Mouse (Mus musculus): ENCODE measurements around the gene Ddx41. TPM values are rescaled to one million over a fixed set of nuclear protein-coding genes. Genes with fewer than 3 reads are reported as not detected.

Ddx41 gene
- total RNA-seq, 1 experiment from 2014 or later: 67.7 TPM

DNA sequence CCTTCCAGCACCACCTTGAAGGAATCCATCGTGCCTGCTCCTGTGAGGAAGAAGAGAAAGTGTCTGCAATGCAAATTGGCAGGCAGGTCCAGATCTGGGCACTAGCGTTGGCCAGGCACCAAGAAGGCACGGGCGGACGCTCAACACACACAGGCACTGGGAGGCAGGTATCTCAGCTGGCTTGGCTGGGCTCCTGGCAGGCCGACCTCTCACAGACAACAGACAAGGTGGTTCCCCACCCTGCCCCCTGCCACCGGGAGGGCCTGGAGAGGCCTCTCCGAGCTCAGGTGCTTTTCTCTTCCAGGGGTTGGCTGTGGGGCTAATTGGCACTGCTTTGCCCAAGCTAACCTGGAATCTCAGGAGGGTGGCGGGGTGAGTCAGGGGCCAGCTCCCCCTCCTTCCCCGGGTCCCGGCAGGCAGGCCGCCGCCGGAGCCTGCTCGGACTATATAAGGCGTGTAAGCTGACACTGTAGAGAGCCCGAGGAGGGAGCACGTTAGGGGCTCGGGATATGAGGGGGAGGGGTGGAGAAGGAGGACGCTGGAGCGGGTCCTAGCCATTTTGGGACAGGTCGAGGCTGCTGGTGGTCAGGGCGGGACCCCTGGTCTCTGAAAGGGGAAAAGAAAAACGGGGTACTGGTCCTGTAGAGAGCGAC is 24.0 kb downstream of the Ddx41 start:
- no peak for ATAC-seq (replicated peaks; ENCODE audit: insufficient number of reproducible peaks, low FRiP score, low TSS enrichment, poor library complexity, severe bottlenecking)

DNA sequence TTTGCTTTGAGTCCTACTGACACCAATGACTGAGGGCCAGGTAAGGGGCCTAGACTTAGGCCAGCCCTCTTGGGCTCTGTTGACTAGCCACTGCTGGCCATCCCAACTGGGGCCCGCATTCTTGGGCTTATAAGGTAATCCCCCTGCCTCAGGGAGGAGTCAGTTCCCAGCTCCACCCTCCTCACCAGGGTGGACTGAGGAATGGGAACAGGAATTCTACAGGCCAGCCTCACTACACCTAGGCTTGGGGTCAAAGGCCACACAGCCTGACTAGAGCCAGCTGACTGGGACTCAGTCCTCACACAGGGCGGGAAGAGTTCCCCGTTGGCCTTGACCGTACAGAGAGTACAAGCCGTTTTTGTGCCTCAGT is 25.0 kb downstream of the Ddx41 start:
- ATAC-seq (replicated peaks; ENCODE audit: insufficient number of reproducible peaks, low FRiP score, low TSS enrichment, poor library complexity, severe bottlenecking): no peak

DNA sequence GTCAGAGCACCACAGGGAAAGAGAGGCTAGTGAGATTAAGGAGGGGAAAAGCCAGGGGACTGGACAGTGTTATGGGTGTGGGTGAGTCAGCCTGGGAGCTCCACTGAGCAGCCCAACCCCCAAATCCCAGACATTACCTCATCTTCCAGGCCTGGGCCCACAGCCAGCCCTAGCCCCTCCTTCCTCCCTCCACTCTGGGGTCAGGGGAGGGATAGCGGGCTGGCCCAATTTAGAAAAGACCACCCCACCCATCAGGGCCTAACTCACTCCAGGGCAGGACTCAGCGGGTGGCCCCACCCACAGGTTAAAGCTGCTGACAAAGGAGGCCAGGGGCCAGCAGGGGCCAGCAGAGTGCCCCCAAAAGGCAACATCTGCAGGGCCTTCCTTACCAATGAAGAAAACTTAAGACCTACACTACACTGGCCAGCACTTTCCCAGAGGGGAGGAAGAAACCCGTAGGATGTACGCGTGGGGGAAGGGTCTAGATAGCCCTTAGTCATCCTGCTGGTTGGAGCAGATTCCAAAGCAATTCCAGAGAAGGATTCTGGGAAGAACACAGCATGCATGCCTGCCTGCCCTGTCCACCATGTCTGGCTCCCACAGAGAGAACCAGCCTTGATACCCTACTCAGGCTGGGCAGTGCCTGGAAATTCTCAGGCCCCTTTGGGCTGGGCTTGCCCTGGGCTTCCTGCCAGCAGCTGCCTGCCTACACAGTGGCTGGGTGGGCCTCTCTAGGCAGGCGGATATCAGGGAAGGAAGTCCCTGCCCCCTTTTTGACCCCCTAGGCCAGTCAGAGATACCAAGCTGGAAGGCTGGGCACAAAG is 25.6 kb downstream of the Ddx41 start:
- ATAC-seq (replicated peaks; ENCODE audit: insufficient number of reproducible peaks, low FRiP score, low TSS enrichment, poor library complexity, severe bottlenecking): no peak

GRCm38 (mm10) chr13:55510332-55510667 is 26.2 kb downstream of the Ddx41 start:
- ATAC-seq (replicated peaks; ENCODE audit: insufficient number of reproducible peaks, low FRiP score, low TSS enrichment, poor library complexity, severe bottlenecking): peak; percentile 34; the same call in 1 of the 2 replicates

DNA sequence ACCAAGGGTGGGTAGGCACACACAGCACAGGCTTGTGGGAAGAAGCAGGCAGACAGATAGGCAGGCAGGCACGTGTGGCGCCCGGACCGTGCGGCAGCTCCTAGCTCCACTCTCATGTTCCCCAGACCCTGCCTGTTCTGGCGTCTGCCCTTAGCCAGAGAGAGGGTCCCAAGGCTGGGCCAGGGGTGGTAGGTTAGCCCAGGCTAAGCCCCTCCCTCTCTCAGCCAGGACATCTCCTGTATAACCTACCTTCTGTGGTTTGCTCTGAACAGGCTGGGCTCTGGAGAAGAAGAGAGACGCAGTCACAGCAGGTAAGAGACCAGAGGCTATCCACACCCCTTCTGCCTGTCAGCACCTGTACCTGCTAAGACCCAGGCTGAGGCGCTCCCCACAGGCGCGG is 27.9 kb downstream of the Ddx41 start:
- ATAC-seq (replicated peaks; ENCODE audit: insufficient number of reproducible peaks, low FRiP score, low TSS enrichment, poor library complexity, severe bottlenecking): no peak

- no peak for ATAC-seq (replicated peaks; ENCODE audit: insufficient number of reproducible peaks, low FRiP score, low TSS enrichment, poor library complexity, severe bottlenecking)
Measured at GRCm38 (mm10) chr13:55507877-55508276, 28.6 kb downstream of the Ddx41 start.

GRCm38 (mm10) chr13:55506697-55507096 is 29.8 kb downstream of the Ddx41 start:
- no peak for ATAC-seq (replicated peaks; ENCODE audit: insufficient number of reproducible peaks, low FRiP score, low TSS enrichment, poor library complexity, severe bottlenecking)

GRCm38 (mm10) chr13:55505810-55506209 is 30.6 kb downstream of the Ddx41 start:
- ATAC-seq (replicated peaks; ENCODE audit: insufficient number of reproducible peaks, low FRiP score, low TSS enrichment, poor library complexity, severe bottlenecking): no peak

DNA sequence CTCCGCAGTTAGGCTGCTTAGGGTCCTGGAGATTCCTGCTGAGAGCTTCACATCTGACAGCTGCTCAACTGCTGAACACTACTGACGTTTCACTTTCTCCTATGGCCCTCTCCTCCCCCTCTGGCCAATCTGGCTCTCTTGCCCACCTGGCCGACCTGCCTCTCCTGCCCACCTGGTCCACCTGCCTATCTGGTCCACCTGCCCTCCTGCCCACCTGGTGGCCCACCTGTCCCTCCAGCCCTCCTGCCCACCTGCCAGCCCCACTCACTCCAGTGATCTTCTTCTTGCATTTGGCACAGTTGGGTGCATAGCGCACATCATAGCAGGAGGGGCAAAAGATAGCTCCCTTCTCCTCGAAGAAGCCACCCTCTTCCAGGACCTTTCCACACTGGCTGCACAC is 32.1 kb downstream of the Ddx41 start:
- ATAC-seq (replicated peaks; ENCODE audit: insufficient number of reproducible peaks, low FRiP score, low TSS enrichment, poor library complexity, severe bottlenecking): no peak

DNA sequence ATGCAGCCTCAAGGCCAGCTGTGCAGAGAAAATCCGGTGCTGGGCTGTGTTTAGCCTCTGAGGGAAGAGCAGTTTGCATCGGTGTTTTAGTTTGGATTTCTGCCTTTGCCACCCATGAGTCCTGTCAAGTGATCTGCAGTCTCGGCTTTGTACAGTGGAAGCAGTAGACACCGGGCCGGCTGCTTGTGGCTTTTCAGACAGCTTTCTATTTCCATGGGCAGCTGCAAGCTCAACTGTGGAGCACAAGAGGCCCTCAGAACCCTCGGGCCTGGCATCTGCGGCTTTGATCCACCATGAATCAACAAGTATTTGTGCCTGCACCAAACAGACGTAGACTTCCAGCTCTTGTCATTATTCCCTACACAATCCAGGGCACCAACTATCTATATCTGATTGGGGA is 34.1 kb downstream of the Ddx41 start:
- no peak for ATAC-seq (replicated peaks; ENCODE audit: insufficient number of reproducible peaks, low FRiP score, low TSS enrichment, poor library complexity, severe bottlenecking)

- no peak for ATAC-seq (replicated peaks; ENCODE audit: insufficient number of reproducible peaks, low FRiP score, low TSS enrichment, poor library complexity, severe bottlenecking)
Measured at GRCm38 (mm10) chr13:55500575-55500974, 35.9 kb downstream of the Ddx41 start.

DNA sequence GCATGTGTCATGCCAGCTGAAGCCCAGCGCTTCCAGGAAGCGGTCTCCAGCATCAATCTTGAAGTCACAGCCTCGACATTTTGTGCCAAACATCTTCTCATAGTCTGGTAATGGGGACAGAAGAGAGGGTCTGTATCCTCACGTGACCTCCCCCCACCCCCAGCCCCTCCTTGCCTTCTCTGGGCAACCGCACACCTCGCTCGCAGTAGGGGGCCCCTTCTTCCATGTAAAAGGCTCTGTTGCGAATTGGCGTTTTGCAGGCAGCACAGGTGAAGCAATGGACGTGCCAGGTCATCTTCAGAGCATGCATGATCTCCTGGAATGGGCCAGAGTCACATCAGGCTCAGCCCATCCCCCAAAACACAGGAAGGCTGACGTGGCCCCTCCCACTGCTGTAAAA is 37.6 kb downstream of the Ddx41 start:
- no peak for ATAC-seq (replicated peaks; ENCODE audit: insufficient number of reproducible peaks, low FRiP score, low TSS enrichment, poor library complexity, severe bottlenecking)

DNA sequence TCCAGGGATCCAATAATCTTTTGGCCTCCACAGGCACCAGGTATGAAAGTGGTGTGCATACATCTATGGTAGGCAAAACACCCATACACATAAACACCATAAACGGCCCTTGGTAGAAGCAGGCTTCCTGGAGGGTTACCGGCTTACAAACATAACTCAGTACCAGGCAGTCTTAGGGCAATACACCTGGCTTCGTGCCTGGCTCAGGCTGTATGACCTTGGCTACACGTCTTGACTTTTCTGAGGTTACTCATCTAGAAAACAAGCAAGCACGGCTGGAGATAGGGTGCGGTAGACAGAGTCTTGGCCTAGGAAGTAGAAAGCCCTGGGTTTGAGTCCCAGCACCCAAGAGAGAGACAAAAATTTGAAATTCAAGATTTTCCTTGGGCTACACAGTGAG is 39.8 kb downstream of the Ddx41 start:
- ATAC-seq (replicated peaks; ENCODE audit: insufficient number of reproducible peaks, low FRiP score, low TSS enrichment, poor library complexity, severe bottlenecking): no peak

DNA sequence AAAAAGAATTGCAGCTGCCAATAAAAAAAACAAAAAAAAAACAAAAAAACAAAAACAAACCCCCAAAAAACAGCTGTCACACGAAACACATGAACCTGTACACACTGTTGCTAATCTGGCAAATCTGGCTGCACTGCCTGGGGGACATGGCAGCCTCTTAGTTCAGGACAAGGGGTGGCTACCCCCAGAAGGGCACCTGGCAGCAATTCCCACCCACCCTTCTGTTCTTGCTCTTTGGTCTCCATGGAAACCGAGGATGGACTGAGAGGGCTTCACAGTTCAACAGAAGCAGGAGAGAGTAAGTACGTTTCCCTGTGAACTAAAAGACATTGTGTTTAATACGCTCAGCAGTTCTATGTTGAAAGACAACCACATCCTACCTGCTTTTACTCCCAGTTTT is 40.8 kb downstream of the Ddx41 start:
- ATAC-seq (replicated peaks; ENCODE audit: insufficient number of reproducible peaks, low FRiP score, low TSS enrichment, poor library complexity, severe bottlenecking): no peak

DNA sequence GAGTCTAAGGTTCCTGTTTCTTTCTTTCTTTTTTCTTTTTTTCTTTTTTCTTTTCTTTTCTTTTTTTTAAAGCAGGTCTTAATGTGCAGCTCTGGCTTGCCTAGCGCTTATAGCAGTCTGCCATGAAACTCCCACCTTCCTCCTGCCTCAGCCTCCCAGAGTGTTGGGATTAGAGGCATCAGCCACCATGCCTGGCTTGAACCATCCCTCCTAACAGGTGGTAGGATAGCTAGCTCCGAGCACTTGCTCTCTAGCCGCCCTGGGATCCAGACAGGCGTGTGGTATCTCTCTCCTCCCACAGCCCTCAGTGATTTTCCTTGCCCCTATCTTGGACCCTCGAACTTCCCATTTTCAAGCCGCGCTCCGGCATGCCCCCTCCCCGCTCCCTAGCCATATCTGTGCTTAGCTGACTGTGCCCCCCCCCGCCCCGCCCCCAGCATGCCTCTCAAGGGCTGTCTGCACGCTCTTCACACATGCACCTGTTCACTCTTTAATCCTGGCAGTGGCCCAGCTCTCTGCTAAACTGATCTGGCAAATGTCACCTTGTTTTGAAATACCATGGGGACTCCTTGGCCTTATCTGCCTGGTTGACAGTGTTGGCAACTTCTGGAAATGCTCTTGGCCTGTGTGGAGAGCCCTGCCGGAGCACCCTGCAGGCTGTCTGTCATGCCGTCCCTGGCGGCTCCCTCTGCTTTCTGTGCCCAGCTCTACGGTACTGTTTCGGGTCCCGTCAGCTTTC is 41.4 kb downstream of the Ddx41 start:
- ATAC-seq (replicated peaks; ENCODE audit: insufficient number of reproducible peaks, low FRiP score, low TSS enrichment, poor library complexity, severe bottlenecking): no peak

DNA sequence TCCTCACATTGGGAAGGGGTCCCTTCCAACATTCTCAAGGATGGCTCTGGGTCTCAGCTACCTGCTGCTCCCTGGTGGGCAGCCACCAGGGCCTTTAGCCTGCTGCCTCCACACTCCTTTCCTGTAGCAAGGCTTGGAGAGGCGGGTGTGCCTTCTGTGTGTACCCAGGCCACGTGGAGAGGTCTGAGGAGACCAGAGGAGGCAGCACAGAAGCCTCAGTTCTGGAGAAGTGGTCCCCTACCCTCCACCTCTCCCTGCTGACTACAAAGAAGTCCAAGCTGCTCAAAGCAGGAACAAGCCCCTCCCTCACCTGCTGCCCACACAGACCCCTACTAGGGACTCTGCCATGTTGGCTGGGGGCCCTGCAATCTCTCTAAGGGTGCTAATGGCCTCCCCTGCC is 42.2 kb downstream of the Ddx41 start:
- ATAC-seq (replicated peaks; ENCODE audit: insufficient number of reproducible peaks, low FRiP score, low TSS enrichment, poor library complexity, severe bottlenecking): no peak

DNA sequence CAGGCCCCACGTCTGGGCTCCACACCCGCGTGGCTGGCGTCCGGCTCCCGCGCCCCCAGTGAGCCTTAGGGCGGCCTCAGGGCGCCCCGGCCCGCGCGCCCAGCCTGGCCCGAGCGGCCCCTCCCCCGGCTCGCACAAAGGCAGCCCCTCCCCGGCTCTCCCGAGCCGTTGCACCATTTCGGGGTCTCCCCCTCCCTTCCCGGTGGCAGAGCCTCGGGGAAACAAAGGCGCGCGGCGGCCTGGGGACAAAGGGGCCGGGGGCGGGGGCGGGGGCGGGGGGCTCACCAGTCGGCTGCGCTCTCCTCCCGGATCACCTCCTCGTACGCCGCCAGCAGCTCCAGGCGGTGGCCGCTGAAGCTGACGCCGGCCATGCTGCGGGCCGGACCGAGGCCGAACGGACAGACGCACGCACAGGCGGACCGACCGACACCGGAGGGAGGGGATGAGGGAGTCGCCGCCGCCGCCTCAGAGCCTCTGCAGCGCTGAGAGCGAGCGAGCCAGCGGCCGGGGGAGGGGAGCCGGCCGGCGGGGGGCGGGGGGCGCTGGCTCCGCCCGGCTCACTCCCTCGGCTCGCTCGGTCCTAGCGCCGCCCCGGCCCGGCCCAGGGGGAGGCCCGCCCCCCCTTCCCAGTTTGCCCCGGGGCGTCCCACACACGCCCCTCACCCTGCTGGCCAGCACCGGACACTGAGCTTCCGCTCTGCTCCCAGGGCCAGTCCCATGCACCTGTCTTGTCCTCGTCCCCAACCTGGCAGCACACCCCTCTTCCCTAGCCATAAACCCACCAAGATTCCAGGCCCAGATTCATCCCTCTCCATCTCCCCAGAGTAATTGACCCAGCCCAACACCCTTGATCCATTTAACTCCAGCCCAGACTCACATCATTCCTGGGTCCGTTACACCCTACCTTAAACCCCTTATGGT is 48.6 kb downstream of the Ddx41 start, which contains the start of gene Dbn1:
Gene Dbn1, minus strand, starts transcription at position 534 of the 921 bp plus-strand sequence.
- ATAC-seq (replicated peaks; ENCODE audit: insufficient number of reproducible peaks, low FRiP score, low TSS enrichment, poor library complexity, severe bottlenecking): no peak

GRCm38 (mm10) chr13:55486916-55487577 is 49.4 kb downstream of the Ddx41 start:
- ATAC-seq (replicated peaks; ENCODE audit: insufficient number of reproducible peaks, low FRiP score, low TSS enrichment, poor library complexity, severe bottlenecking): no peak

Data from monocyte, adult 5-6 weeks (primary cell).